Mouse (Mus musculus) limb, embryonic 14.5 days (tissue): ENCODE measurements around the gene Pde10a. TPM values are rescaled to one million over a fixed set of nuclear protein-coding genes. Genes with fewer than 3 reads are reported as not detected.

Source experiments
- ATAC-seq: fragments of 200-750 bp; cut with Nextera tagmentation; 2 replicates; pipeline ENCODE4 v1.8.0; 2017; ENCODE audit warnings: low read depth, moderate number of reproducible peaks, moderate TSS enrichment; ENCODE audit not compliant: low FRiP score
- DNase-seq: peaks from one replicate; pipeline ENCODE4 v3.0.0-alpha.2; 2015; ENCODE audit warnings: low spot score
- H3K27ac ChIP-seq: fragments of 300-500 bp; sonication (generic); replicated peaks from 2 replicates; pipeline ENCODE4 v1.5.1; 2014; ENCODE audit warnings: low read depth, mild to moderate bottlenecking, low read length, moderate library complexity, mixed read lengths
- H3K27me3 ChIP-seq: fragments of 300-500 bp; sonication (generic); 2 replicates; pipeline ENCODE4 v1.6.1; 2014; ENCODE audit warnings: low read length, mixed read lengths; ENCODE audit not compliant: control insufficient read depth, insufficient read depth
- H3K36me3 ChIP-seq: fragments of 300-500 bp; sonication (generic); 2 replicates; pipeline ENCODE4 v1.6.1; 2014; ENCODE audit warnings: mild to moderate bottlenecking, low read length, moderate library complexity, mixed read lengths; ENCODE audit not compliant: control insufficient read depth, insufficient read depth
- H3K4me1 ChIP-seq: fragments of 300-500 bp; sonication (generic); 2 replicates; pipeline ENCODE4 v1.6.1; 2014; ENCODE audit warnings: antibody characterized with exemption, low read length, mixed read lengths; ENCODE audit not compliant: control insufficient read depth, insufficient read depth
- H3K4me2 ChIP-seq: fragments of 300-500 bp; sonication (generic); replicated peaks from 2 replicates; pipeline ENCODE4 v1.6.1; 2014; ENCODE audit warnings: low read depth, mild to moderate bottlenecking, low read length, moderate library complexity; ENCODE audit not compliant: severe bottlenecking
- H3K4me3 ChIP-seq: fragments of 300-500 bp; sonication (generic); replicated peaks from 2 replicates; pipeline ENCODE4 v1.5.1; 2014; ENCODE audit warnings: low read length
- H3K9ac ChIP-seq: fragments of 300-500 bp; sonication (generic); 2 replicates; pipeline ENCODE4 v1.6.1; 2014; ENCODE audit warnings: mild to moderate bottlenecking, low read depth, low read length, moderate library complexity; ENCODE audit not compliant: severe bottlenecking
- H3K9me3 ChIP-seq: fragments of 300-500 bp; sonication (generic); 2 replicates; pipeline ENCODE4 v1.6.1; 2016; ENCODE audit warnings: low read length; ENCODE audit not compliant: control insufficient read depth
- POLR2A ChIP-seq: fragments of 200-500 bp; IDR thresholded peaks from 2 replicates; pipeline ENCODE4 v1.8.0; 2012; ENCODE audit warnings: inconsistent platforms, mild to moderate bottlenecking, moderate library complexity, borderline replicate concordance; ENCODE audit not compliant: insufficient read depth, insufficient read length; ENCODE audit errors: extremely low read depth
- WGBS: fragments of 180-500 bp; shearing (Covaris S2); extraction: QIAGEN DNeasy Blood & Tissue Kit; methylation state at CpG from one replicate; pipeline ENCODE4 v1.1.7; 2014; 5-methylcytosine and 5-hydroxymethylcytosine counted together
- polyA plus RNA-seq, 2 experiments: library from polyadenylated mRNA; depleted of rRNA in 1 of 2; stranded (reverse) in 1 of 2; unstranded in 1 of 2; fragments of >200 nt; fragmentation: Nextera tagmentation in 1 of 2; extraction: Ambion mirVana in 1 of 2; gene quantifications; 2 replicates each; pipeline versions ENCODE4 v1.2.1 to v1.2.3; 2012 to 2014

Pde10a gene
- polyA plus RNA-seq, 2 experiments: 3.8 to 5.0 TPM

- Histone ChIP-seq H3K27me3 (no peaks in the 10 kb centered on the region), H3K4me3 (no peak overlapping the region), H3K4me2 (no peak overlapping the region), H3K4me1 (no peaks in the 10 kb centered on the region), H3K9me3 (no peaks in the 10 kb centered on the region), H3K27ac (no peak overlapping the region), H3K9ac (no peak overlapping the region), H3K36me3 (no peaks in the 10 kb centered on the region)
- WGBS: 65% methylated on average over 14 of the region's 14 CpGs
- ATAC-seq (0 out of 2 replicates have a peak, but pooled peaks have one; percentile 30), DNase-seq (no peak)
- no peak for TF ChIP-seq POLR2A
Observed at GRCm38 (mm10) chr17:8895991-8896390, 370.8 kb downstream of the Pde10a start.

DNA sequence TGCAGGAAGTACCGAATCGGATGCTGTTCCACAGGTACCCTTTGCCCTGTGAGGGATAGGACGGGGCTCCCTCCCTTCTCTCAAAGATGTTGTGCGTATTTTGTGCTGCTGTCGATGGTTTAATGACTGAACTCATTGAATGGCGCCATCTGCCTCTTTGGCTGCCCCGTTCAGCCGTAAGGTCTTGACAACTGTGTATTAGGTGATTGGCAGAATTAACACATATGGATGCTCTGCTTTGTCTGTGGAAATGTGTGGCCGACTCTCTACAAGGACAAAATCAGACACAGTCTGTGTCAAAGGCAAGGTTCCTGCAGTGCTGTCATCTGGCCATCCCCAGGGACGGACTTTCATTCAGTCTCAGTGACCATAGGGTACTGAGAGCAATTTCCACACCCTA is 372.6 kb downstream of the Pde10a start:
- DNase-seq: no peak
- no peak for ATAC-seq
- 84% methylated on average over 10 of the region's 10 CpGs for WGBS

GRCm38 (mm10) chr17:8898221-8898620 is 373.0 kb downstream of the Pde10a start:
- no peak for ATAC-seq
- Histone ChIP-seq H3K27ac (no peak overlapping the region), H3K4me2 (no peak overlapping the region), H3K4me1 (no peaks in the 10 kb centered on the region), H3K4me3 (no peak overlapping the region), H3K27me3 (no peaks in the 10 kb centered on the region), H3K9ac (no peak overlapping the region), H3K9me3 (no peaks in the 10 kb centered on the region), H3K36me3 (no peaks in the 10 kb centered on the region)
- WGBS: 82% methylated on average over 8 of the region's 8 CpGs
- TF ChIP-seq POLR2A: no peak
- no peak for DNase-seq

More for the DNA sequence above, 372.6 kb downstream of the Pde10a start:
- Histone ChIP-seq H3K27me3 (no peaks in the 10 kb centered on the region), H3K36me3 (no peaks in the 10 kb centered on the region), H3K9me3 (no peaks in the 10 kb centered on the region), H3K27ac (no peak overlapping the region), H3K4me3 (no peak overlapping the region), H3K4me1 (no peaks in the 10 kb centered on the region), H3K9ac (no peak overlapping the region), H3K4me2 (no peak overlapping the region)
- no peak for TF ChIP-seq POLR2A

DNA sequence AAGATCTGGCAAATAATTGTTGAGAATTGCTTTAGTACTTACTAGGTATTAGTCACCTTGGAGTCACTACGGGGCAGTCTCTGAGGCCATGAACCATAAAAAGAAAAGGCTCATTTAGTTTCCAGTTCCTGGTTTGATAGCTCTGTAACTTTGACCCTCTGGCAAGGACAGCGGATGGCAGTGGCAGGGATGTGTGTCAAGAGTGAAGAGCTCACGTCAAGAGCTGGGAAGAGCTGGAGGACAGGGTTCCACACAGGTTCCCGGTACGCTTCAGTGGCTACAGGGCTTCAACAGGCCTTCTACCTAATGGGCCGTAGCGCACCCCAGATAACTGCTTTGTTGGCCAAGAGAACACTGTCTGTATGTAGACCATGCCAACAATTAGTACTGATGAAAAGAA is 374.0 kb downstream of the Pde10a start:
- Histone ChIP-seq H3K9ac (no peak overlapping the region), H3K4me1 (no peaks in the 10 kb centered on the region), H3K27ac (no peak overlapping the region), H3K27me3 (no peaks in the 10 kb centered on the region), H3K4me3 (no peak overlapping the region), H3K4me2 (no peak overlapping the region), H3K9me3 (no peaks in the 10 kb centered on the region), H3K36me3 (no peaks in the 10 kb centered on the region)
- WGBS: 94% methylated on average over 7 of the region's 7 CpGs
- no peak for TF ChIP-seq POLR2A
- ATAC-seq (no peak), DNase-seq (no peak)

- DNase-seq (no peak), ATAC-seq (no peak)
- WGBS: 81% methylated on average over 5 of the region's 5 CpGs
- TF ChIP-seq POLR2A: no peak
- Histone ChIP-seq H3K36me3 (no peaks in the 10 kb centered on the region), H3K27me3 (no peaks in the 10 kb centered on the region), H3K4me2 (no peak overlapping the region), H3K4me1 (peaks cover 7% of the 10 kb centered on the region; the same call in 1 of the 2 replicates), H3K4me3 (no peak overlapping the region), H3K27ac (no peak overlapping the region), H3K9me3 (no peaks in the 10 kb centered on the region), H3K9ac (no peak overlapping the region)
Observed at GRCm38 (mm10) chr17:8903555-8904283, 378.5 kb downstream of the Pde10a start.

DNA sequence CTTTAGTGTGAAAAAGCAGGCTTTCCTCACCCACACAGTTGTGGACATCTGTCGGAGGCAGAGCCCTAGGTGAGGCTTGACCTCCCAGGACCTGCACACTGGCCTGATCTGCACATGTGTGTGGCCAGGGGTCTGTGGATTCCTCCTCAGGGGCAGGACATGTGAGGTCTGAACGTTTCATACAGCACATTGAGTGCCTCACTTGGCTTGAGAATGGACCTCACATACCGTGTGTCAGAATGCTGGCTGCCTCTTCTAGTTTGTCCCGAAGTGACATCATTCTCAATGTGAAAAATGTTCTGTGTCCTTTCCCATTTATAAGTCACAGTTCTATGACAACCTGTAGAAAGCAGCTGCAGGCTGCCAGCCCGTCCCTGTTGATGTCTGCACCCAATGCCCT is 385.4 kb downstream of the Pde10a start:
- no peak overlapping the region for H3K4me2 ChIP-seq
- no peak overlapping the region for H3K4me3 ChIP-seq
- H3K9ac ChIP-seq: no peak overlapping the region
- TF ChIP-seq POLR2A: no peak
- DNase-seq: no peak
- no peak for ATAC-seq
- H3K27me3 ChIP-seq: no peaks in the 10 kb centered on the region
- WGBS: 68% methylated on average over 5 of the region's 5 CpGs
- no peaks in the 10 kb centered on the region for H3K36me3 ChIP-seq
- H3K4me1 ChIP-seq: peaks cover 1% of the 10 kb centered on the region; the same call in 1 of the 2 replicates
- no peak overlapping the region for H3K27ac ChIP-seq
- H3K9me3 ChIP-seq: no peaks in the 10 kb centered on the region
